Mouse (Mus musculus) layer of hippocampus, adult 11-12 months (tissue): Measurements from ENCODE around the gene Trabd2b.

ENCODE experiments used
- DNase-seq: peaks from one replicate; pipeline ENCODE4 v3.0.0; 2022; ENCODE audit warnings: low spot score

Trabd2b gene

DNA sequence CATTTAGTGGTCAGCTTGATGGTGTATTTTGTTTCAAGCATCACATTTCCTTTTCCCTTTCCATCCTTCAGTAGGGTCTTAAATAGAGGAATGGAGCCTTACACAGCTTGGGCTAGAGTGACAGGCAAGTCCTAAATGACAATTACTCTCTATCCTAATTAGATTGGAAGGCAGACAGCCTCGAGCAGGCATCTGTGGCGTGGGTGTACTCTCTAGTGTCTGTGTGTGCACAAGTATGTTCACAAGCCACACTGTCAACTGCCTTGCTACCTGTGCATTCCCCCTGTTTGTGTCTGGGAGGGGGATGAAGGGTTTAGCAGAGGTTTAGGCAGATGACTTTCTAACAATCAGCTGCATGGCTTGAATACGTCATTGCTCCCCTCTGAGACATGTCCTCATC, 6.7 kb upstream of the Trabd2b start:
- DNase-seq = peak; percentile 70

DNA sequence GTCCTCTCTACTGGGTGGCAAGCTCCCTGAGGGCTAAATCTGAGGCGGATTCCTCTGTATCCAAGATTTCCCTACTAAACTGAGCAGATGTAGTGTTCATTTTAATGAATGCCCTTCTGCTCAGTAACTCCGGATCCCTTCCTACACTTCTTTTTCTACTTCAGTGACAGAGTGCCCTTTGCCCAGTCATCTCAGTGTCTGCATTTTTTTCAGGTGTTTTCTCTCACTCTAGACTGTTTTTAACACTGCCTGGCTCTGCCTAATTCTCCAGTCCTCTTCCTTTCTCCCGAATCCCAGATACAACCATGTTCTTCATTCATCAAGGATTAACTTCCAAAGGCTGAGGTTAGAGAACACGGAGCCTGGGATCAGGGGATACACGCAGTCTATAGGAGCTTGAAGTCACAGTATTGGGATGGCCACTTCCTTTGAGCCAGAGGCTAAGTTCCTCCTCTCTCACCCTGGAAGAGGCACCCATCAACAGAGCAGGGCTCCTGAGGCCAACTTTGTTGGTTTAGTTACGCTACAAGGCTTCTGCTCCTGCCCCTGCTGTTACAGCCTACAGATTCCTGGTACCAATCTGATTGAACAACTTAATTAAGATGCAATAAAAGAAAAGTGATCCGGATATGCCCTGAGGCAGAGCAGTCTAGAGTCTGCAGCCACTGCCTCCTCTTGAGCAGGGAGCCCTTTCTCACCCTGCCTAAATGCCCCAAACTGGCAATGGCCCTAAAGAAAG, 4.4 kb upstream of the Trabd2b start:
- no peak for DNase-seq

DNA sequence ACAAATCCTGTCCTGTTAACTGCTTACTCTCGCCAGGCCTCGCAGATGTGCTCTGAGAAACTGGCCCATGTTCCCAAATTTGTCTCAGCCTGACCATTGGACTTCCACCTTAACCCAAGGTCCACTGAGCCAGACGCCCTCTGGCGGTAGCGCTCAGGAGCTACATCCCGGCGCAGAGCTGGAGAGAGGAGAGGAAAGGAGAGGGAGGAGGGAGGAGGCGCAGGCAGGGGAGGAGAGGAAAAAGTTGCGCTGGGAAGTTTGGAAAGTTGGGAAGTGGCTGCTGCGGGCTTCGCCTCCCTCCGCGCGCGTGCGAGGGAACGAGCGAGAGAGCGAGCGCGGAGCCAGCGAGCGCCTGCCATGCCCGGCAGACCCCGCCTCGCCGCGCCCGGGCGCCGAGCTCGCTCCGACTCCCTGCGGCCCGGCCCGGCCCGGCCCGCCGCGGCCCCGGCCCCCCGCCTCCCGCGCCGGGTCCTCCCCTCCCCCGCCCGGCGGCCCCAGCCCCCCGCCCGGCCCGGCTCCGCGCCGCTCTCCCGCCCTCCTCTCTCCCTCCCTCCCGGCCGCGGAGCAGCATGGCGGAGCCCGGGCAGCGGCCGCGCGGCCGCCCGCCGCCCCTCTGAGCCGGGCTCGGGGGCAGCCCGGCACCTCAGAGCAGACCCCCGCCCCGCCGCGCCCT, 706 bp upstream of the Trabd2b start:
- peak; percentile 83 for DNase-seq

DNA sequence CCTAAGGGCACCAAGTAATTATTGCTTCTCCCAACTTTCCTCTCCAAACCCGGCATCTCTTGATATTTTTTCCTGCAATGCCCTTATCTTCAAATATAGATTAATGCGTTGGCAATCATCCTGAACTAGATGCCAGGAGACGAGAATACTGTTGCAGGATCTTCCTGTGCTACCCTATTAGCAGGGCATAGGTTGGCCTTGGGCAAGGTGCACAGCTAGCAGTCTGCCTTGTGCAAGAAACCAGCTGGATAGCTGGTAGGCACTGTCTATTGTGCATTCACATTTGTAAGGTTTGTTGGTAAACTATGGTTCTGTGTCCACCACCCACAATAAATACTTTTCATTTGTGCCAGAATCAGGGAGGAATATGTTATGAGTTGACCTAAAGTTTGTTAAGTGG, 992 bp downstream of the Trabd2b start:
- no peak for DNase-seq

DNA sequence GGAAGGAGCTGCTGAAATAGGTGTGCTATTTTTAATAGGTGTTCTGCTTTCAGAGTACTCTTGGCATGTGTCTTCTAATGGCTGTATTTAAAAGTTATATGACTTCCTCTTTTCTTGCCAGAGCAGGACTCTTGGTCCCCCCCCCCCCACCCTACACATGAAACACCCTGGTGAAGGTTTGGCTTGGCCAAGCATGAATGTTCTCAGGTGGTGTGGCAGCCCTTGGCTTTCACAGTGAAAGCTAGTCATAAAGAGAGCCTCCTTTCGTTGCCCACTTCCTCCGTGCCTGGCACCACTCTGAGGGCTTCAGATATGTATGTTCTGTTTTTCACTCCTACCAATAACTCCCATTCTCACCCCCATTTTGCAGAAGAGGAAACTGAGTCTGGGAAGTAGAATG, 1.8 kb downstream of the Trabd2b start:
- no peak for DNase-seq

DNA sequence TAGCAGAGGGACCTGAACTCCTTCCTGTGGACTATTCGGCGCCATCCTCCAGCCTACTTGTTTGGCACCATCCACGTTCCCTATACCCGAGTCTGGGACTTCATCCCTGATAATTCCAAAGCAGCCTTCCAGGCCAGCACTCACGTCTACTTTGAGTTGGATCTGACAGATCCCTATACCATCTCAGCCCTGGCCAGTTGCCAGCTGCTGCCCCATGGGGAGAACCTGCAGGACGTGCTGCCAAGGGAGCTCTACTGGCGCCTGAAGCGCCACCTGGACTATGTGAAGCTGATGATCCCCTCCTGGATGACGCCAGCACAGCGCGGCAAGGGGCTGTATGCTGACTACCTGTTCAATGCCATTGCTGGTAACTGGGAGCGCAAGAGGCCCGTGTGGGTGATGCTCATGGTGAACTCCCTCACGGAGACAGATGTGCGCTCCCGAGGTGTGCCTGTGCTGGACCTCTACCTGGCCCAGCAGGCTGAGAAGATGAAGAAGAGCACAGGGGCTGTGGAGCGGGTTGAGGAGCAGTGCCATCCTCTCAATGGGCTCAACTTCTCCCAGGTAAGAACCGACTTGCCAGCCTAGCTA, 2.5 kb downstream of the Trabd2b start:
- no peak for DNase-seq

DNA sequence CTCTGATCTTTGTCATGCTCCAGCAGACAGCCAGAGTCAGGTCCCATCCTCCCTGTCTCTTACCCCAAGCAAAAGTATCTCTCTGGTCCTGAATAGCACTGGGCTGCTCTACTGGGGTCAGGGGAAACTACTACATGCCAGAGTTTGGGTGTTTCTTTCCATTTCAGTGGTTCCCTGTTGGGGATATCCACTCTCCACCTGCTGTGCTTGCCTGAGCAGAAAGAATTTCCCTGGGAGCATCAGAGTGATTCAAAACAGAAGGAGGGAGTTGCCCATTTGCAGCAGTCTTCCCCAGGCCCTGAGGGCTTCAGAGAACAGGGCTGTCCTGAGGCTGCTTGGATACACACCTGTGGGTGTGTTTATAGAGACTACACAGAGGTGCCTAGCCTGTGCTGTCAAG, 3.0 kb downstream of the Trabd2b start:
- no peak for DNase-seq

DNA sequence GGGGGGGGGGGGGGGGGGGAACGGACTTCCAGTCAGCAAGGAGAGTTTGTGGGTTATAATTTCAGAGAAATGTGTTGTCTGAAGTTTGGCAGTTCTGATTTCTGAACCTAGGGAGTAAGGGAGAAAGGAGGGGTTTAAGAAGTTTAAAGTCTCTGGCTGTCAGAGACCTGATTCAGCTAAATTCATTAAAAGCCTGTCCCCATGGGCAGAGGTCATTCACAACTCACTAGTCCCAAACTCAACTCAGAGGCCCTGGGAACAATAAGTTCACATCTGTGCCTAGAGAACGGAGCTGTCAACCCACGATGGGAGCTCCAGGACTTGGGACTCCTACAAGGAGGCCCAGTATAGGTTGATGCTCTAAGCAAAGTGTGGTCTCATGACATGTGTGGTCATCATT, 3.5 kb downstream of the Trabd2b start:
- no peak for DNase-seq

DNA sequence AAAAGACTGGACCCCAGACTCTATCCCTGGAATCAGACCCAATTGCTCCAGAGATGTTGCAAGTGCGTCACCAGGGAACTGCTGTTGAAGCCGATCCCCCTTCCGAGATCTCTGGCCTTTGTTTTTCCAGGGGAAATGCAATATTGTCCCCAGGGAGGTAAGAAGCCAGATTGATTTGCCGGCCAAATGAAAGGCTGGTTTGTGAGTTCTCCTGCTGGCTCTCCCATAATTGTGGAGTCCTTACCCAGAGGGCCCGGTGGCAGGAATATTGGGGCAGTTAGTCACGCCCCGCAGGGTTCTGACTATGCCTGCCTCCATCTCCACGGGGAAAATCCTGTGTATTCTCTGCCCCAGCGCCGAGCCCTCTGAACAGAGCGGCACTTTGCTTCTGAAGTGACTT, 3.9 kb downstream of the Trabd2b start:
- DNase-seq = no peak

- DNase-seq = no peak
Measured at GRCm38 (mm10) chr4:114410958-114411661, 4.6 kb downstream of the Trabd2b start.

GRCm38 (mm10) chr4:114411846-114412390, 5.4 kb downstream of the Trabd2b start:
- no peak for DNase-seq

- DNase-seq = peak; percentile 34
Measured at GRCm38 (mm10) chr4:114415925-114416645, 9.6 kb downstream of the Trabd2b start.

- no peak for DNase-seq
Measured at GRCm38 (mm10) chr4:114420154-114420553, 13.6 kb downstream of the Trabd2b start.

GRCm38 (mm10) chr4:114423084-114423483, 16.6 kb downstream of the Trabd2b start:
- no peak for DNase-seq

DNA sequence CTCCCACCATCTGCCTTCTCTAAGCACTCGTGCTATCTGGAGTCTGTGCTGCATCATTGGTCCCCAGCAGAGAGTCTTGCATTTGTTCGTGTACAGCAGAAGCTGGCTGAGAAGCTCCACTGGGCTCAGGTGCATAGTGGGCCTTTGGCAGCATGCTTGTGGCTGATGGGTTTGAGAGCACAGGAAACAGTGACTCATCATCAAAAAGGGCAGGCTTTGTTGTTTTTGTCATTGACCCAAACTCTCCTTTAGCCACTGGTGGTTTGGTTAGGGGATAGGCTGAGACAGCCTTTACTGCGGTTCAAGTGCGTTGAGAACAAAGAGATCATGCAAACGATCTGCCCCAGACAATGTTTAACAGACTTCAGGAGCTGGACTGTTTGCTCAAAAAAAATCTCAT, 19.3 kb downstream of the Trabd2b start:
- DNase-seq = no peak

- DNase-seq = no peak
Measured at GRCm38 (mm10) chr4:114432742-114433141, 26.2 kb downstream of the Trabd2b start.

GRCm38 (mm10) chr4:114433440-114433839, 26.9 kb downstream of the Trabd2b start:
- DNase-seq = no peak

GRCm38 (mm10) chr4:114434766-114435165, 28.2 kb downstream of the Trabd2b start:
- DNase-seq = no peak

GRCm38 (mm10) chr4:114435381-114435780, 28.9 kb downstream of the Trabd2b start:
- DNase-seq = no peak

DNA sequence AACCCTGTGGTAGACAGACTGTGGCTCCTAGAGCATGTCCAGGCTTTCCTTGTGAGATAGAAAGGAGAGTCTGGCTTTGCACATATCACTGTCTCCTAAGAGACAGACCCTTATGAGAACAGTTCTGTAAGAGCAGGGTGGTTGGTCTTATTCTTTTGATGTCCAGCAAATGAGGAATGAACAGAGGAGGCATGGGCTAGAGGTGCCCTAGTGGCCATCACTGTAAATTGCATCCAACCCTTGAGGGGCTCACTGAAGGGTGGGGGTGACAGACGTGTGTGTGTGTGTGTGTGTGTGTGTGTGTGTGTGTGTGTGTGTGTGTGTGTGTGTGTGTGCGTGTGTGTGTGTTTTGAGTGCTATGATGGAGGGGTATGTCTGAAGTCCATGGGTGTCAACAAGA, 32.2 kb downstream of the Trabd2b start:
- DNase-seq = no peak

- DNase-seq = no peak
Measured at GRCm38 (mm10) chr4:114442186-114442585, 35.7 kb downstream of the Trabd2b start.

GRCm38 (mm10) chr4:114442661-114443060, 36.1 kb downstream of the Trabd2b start:
- DNase-seq = no peak
